Mouse (Mus musculus): ENCODE data around the gene Scap.

GRCm38 (mm10) chr9:110369860-110370259 is 36.8 kb downstream of the Scap start:
- TF ChIP-seq GATA1 (IDR thresholded peaks at IDR 0.05; ENCODE audit: low read length) = no peak
- TF ChIP-seq TAL1 (IDR thresholded peaks at IDR 0.05; ENCODE audit: low read length) = no peak
